Mouse (Mus musculus) ZHBTc4 (cell line): ENCODE measurements around the gene Kit.

Source experiments
- DNase-seq: peaks from one replicate; pipeline ENCODE4 v3.0.0-alpha.2; 2011; ENCODE audit warnings: low read depth, low spot score

The Kit gene

DNA sequence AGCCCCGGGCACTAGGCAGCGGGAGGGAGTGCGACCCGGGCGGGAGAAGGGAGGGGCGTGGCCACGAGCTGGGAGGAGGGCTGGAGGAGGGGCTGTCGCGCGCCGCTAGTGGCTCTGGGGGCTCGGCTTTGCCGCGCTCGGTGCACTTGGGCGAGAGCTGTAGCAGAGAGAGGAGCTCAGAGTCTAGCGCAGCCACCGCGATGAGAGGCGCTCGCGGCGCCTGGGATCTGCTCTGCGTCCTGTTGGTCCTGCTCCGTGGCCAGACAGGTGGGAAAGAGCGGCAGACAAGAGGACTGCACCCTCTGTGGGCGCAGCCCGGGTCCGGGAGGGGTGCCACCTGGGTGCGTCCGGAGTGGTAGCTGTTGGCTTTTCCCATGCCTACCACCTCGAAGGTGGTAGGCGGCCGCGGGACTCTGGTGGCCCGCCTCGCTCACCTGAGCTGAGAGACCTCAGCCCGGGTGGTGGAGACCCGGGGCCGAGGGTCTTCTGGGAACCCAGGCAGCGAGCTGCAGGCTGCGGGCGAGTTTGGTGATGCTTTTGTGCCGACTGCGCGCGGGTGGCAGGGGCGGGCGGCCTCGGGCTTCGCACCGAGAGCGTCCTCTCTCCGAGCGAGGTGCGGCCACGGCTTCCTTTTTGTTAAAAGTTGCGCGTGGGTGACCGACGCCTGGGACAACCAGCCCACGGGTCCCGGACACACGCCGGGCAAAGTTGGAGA is at the start of gene Kit:
TSS of gene Kit (plus strand) at position 65 of the 715 bp plus-strand sequence.
- DNase-seq = peak; percentile 96

DNA sequence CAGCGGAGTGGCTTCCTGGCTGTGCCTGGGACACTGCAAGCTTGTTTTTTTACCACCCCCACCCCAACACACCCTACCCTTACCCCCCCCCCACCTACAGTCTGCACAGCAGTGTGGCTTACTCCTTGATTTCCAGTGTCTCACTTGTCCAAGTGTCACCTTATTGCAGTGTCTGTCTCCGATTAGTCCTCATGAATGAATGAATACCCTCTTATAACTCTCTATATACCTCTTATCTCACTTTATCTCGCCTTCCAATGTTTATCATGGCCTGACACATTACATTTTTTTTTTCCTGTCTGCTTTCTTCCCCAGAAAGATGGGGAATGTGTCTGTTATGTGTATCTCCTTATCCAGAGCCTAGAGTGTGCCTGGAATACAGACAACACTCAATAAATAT is 38.6 kb upstream of the Kit start:
- no peak for DNase-seq

DNA sequence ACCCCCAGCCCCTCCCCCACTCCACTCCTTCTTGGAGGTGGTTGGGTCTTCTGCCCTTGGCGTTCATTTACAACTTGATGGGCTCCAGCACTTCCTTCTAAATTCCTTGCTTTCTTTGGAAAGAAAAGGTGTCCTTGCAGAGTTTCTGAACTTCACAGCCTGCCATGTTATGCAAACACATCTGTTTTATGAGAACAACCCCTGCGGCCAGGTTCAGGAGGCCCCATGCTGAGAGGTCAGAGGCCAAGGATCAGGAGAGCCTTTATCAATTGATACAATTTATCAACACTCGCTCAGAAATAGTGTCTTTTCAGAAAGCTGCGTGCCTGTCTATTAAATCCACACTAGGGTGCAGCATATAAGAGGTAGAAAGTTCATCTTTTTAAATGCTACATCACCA is 37.0 kb upstream of the Kit start:
- peak; percentile 87 for DNase-seq

DNA sequence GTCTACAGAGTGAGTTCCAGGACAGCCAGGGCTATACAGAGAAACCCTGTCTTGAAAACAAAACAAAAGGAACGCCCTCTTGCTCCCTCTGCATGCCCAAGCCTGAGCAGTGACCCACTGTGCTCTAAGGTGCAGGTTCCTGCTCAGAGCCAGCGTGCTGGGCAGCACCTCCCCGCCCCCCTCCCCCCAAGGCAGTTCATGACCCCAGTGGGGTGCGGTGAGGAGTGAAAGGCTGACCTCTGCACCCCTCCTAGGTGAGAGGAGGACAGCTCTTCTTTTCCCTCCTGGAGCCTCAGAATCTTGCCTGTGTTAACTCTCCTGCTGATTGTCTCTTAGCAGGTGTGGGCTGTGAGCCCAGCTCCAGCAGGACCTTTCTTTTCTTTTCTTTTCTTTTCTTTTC is 36.3 kb upstream of the Kit start:
- peak; percentile 62 for DNase-seq

DNA sequence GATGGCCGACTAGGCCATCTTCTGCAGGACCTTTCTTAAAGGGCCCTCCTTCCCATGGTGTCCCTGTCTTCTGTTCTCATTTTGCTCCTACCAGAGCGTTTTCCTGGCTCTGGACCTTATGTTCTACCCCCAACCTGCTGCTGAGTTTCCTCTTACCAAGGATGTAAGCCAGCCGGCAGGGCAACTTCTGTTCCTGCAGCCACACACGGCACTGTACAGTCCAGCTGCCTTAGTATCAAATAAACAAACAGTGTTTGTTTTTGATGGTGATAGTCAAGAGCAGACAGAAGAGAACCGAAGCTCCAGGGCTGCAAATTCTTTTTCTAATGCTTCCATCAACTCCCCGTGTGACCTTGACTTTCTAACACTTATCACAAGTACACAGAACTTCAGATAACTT is 35.6 kb upstream of the Kit start:
- no peak for DNase-seq

DNA sequence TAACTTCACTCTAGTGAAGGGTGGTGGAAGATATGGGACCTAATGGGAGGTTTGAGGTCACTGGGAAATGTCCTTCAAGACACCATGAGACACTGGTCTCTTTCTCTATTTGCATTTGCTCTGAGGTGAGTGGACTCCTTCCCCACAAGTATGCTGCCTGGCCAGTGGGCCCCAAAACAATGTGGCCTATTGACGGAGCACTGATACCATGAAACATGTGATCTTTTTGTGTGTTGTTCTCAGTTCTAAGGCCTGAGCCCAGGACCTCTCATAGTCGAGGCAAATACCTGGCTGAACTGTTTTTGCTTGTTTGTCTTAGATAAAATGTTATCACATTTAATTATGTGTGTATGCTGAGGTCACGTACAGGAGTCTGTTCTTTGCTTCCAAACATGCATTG is 31.0 kb upstream of the Kit start:
- DNase-seq = no peak

DNA sequence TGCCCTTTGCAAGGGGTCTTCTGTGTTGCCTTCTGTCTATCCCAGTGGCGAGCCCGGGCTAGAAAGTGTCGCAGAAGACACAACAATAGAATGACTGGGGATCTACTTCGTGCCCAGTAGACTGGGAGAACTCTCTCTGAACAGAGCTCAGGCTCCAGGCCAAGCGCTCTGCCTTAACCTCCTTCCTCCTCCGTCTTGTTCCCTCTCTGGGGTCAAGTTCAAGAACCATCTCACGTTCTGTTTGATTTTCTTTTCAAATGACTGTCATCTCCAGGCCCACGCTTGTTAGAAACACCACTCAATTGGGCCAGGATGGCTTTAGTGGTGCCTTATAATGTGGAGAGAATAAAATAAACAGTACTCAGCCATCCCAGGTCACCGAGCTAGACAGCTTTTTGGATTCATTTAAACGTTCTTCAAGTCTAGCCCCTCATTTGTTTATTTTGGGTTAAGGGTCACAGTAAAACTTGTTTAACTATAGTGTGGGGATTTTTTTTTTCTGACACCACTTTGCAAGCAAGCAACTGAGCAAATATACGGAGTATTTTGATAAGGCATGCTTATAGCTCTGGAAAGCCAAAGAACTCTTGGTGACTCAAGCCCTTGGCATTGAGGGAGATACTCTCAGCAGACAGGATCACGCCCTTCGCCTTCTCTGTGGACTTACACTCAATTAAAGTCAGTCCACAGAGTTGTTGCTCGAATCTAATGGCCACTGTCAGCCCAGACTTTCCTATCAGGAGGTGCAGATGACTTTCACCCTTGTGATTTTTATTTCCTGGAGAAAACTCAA is 30.0 kb upstream of the Kit start:
- no peak for DNase-seq

DNA sequence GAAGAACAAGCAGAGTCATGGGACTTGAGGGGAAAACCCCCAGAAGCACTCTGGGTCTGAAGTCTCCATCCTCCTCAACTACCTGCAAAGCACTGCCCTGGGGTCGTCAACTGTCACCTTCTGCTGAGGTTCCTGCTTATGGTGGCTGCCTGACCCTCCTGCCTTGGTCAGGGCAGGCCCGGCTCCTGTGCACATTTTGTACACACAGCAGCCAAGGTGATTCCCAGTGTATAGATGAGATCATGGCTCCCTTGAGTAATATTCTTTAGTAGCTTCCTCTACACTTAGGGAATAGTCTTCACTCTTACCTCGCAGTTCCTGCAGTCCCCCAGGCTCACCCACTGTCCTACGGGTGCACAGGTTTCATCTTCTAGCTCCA is 29.5 kb upstream of the Kit start:
- DNase-seq = no peak

DNA sequence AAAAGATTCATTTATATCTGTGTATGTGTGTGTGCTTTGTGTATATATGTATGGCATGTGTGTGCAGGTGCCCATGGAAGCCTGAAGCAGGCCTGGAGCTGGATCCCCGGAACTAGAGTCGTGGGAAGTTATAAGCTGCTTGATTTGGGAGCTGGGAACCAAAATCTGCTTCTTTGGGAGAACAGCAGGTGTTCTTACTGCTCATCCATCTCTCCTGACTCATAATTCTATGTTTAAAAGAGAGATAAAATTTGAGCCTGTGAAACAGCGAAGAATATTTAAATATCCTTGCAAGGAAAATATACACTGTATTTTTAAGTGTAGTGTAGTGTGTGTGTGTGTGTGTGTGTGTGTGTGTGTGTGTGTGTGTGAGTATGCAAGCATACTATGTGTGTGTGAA is 21.7 kb upstream of the Kit start:
- no peak for DNase-seq

DNA sequence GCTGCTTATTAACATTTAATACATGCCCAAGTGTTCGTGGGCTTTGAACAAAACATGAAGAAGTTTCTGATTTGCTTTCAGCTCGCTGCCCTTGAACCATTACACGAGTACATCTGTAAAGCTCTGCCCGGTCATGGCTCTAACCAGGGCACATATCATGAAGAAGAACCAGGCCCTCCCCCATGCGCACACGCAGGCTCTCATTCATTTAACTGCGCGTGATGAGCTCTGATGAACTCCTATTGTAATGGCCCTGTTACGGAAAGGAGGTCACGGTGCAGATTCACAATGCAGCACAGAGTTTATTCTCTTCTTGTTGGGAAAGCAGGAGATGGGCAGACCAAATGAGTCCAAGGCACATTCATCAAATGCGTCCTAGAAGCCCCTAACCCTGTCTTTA is 17.1 kb upstream of the Kit start:
- no peak for DNase-seq

DNA sequence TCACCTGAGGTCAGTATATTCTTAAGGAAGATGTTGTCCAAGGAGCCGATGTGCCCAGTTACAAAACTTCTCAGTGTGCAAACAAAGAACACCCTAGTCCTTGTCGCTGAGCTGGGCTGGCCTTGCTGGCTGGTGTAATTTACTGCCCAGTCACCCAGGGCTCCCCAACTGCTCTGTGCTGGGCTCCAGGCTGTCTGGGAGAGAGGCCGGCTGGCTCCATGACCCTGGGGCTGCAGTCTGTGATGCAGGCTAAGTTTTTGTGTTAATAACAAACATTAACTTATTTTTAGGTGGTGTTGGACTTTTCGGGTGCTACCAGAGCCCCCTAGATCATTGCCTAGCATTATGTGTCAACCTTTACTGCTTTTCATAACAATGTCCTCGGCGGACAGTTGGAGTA is 15.4 kb upstream of the Kit start:
- no peak for DNase-seq

DNA sequence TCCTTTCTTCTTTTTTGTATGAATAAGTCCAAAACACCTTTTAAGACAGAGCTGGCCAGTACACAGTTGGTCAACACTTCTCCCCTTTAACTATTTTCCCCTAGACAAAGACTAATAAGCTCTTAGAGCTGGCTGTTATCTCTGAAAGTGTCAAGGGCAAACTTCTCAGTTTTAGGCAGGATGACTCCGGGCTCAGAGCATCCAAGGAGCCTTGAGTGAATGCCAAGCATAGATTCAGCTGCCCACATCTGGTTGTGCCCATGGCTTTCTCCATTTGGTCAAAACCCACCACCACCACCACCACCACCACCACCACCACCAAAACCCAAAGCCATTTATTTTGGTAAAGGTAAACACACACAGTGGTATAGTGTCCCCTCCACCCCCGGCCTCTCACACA is 13.5 kb upstream of the Kit start:
- no peak for DNase-seq

DNA sequence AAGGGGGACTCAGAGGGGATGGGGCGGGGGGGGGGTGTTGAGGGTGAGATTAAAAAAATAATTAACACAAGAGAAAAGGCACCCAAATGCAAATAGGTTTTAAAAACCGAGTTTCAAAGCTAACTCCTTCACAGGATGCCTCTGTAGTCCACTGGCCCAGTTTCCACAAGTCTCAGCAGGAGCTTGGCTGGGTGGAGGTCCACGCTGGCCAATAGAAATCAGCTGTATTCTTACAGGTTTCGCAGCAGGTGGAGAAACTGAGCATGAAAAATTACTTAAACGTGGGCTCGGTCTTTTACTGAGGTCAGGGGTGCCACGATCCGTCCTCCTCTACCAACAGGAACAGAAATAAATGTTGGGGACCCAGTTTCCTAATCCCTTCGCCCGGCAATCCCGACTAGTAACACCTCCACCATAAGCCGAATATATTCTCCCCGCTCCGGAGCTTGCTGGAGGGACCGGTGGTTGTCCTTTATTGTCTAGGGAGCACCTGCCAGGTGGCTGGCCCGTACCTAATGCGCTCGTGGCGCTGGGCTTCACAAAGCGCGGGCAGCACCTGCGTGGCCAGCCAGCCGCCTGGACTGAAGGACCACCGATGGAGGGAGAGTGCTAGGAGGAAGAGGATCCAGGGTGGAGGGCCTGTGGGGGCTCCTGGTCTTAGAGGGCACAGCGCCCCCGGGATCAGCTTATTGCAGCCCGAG is 415 bp upstream of the Kit start:
- no peak for DNase-seq

DNA sequence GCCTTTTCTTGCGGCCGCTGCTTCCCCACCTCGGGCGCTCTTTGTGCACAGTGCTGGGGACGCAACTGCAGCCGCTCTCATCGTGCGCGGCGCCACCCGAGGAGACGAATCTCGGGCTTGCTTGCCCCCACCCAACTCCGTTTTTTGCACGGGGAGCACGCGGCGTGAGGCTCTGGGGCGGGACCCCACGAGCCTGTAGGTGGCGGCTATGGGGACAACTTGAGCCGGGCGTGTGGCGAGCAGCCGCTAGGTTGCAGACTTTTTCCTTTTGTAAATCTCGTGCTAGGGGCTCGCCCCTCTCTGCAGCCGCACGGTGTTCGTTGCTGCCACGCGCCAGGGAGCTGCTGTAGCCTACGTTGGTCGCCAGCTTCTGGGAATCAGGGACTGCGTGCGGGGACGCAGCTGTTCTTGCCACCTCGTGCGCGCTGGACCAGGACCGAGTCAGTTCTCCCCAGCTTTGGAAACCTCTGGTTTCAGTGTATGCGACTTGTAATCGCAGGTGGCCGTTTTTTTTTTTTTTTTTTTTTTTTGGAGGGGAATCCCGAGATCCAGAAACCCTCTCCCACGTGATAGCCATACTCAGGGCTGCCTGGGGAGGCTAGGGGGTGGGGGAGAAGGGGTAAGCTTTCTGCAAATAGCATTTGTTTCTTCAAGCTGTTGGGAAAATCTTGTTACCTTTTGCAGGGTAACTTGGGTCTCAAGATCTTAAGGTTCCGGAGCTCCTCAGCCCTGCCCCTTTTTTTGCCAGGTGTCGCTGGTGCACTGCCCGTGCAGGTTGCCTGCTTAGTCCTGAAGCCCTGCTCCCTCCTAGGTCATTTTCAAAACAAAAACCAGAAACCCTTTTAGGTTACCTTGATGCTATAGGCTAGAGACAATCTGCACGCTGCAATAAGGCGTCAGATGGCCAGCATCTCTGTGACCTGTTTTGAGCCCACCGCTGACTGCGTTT is 1.1 kb downstream of the Kit start:
- DNase-seq = peak; percentile 90

DNA sequence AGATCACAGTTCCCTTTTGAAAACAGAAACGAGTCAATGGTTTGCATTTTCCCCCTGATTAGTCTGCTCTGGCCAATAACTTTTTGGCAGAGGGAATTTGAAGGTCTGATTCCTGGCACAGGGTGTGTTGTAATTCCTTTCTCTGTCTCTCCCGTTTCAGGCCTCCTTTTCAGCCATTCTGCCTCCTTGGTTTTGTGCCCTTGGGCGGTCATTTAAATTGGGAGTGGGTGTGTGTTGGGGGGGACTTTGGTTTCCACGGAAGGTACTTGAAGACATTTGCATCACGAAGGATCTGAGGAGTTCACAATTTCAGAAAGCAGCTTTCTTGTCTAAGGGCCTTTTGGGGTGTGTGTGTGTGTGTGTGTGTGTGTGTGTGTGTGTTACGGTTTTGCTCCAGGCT is 2.0 kb downstream of the Kit start:
- peak; percentile 92 for DNase-seq

DNA sequence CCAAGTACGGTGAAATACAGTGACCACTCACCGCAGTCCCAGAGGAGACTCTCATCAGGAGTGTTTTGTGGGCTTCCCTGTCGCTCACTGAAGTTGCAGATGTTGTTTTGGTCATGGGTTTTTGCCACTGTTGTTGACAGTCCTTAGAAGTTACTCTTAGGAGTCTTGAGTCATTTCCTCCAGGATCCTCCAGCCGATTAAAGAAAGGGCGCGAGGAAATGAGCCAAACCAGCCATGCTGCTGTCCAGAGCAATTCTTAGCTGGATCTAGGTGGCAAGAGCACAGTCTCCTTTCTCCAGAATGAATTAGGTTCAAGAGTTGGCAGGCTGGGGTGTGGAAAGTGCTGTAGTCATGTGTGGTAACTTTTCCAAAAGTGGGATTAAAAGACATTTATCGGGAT is 3.4 kb downstream of the Kit start:
- no peak for DNase-seq

DNA sequence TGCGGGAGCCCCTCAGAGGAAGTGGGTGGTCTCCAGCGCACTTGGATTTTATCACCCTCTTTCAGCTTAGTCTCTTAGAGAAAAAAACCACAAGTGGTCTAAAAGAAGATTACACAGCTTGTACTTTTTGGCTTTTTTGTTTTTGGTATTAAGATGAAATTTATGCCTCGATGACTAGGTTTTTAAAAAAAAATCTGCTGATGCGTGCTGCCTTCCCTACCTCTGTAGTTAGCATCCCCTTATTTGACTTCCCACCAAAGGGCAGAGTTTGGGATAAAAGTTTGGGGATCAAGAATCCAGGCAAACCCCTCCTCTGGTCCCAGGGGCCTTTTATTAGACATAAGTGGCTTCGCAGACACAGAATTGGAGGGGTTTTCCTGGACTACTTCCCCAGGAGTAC is 4.5 kb downstream of the Kit start:
- DNase-seq = no peak

DNA sequence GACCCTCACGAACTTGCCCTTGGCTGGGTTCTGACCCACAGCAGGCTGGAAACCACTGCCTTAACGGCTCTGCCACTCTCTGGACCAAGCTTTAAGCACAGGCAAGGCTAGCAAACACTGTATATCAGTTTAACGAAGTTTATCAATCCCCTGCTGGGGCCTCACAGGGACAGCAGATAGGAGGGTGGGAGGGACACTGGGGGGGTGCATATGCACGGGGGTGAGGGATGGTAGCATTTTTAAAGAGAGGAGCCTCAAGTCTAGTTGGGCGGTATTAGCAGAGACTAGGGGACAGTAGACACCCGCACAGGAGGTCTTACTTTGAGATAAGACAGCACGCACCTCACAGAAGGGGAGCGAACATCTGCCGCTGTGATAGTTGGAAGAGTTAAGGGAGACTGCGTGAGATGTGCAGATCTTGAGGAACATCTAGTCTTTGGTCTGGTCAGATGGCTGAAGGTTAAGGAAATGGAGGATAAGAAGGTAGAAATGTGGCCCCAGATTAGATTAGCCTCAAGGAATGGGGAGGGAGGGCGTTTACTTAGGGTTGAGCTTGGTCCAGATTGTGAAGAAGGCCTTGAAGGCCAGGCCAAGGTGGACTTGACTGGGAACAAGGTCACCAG is 5.0 kb downstream of the Kit start:
- DNase-seq = no peak

DNA sequence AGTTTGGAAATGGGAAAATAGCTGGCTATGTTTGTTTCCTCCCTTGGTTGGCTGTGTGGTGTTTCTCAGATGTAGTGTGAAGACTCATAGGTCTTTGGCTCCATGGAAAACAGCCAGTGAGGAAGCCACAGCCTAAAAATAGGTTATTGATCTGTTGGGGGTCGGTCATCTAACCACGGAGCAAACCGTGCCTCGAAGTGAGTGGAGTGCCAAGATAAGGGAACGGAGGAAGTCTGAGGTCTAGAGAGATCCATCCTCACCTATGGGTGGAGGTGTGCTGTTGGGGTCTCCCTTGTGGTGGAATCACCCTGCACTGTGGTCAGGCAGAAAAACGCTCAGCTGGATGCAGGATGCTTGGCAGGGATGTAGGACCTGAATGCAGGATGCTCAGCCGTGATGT is 7.2 kb downstream of the Kit start:
- no peak for DNase-seq

DNA sequence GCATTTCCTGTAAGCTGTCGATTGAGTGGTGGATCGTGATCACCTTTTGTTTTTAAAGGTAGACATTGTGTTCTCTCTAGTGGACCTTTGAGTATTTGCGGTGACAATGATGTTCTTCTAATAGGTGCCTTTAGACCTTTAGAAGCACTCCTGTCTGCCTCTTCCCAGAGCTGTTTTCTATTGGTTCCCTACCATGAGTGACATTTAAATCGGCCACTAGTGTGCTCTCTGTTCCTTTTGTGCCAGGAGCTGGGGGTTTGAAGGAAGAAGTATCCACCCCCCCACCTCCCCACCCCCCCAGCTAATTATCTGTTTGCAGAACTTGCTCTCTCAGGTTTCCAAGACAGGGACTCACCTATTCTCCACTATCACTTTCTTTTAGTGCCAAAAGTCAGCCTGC is 13.1 kb downstream of the Kit start:
- DNase-seq = peak; percentile 68
